In genomic region chr1:178792726-178793125, GRCm38 (mm10) we compare ENCODE assay signal across 20 mouse cellular contexts.
"Had no signal": no experiment of that assay in that cellular context is flagged by ENCODE, and none has a peak within 500 bp of the region (broad histone marks: within the 10 kb centered on the region; RNA-seq: fewer than 3 reads in every experiment).

No protein-coding gene starts in this region.

- DNase-seq: kidney, adult 2 months; kidney, postnatal 25 days; layer of hippocampus, adult 9-11 months; liver; liver, embryonic 13.5 days; lung, adult 2 months; lung, postnatal 14 days; lung, postnatal 4 days; right cerebral cortex, adult 18-20 months; right cerebral cortex, postnatal 14 days; right cerebral cortex, postnatal 4 days had no signal

- ATAC-seq: intestine, postnatal 0 days; midbrain, embryonic 15.5 days had no signal

- H3K4me1 ChIP-seq: midbrain, embryonic 12.5 days; stomach, embryonic 15.5 days had no signal

- H3K36me3 ChIP-seq: limb, embryonic 13.5 days; liver, embryonic 13.5 days; midbrain, embryonic 12.5 days; midbrain, embryonic 15.5 days; stomach, embryonic 15.5 days had no signal

- H3K27me3 ChIP-seq: limb, embryonic 13.5 days; liver, embryonic 13.5 days; midbrain, embryonic 15.5 days; stomach, embryonic 15.5 days had no signal

- H3K27ac ChIP-seq: kidney, postnatal 0 days; layer of hippocampus, adult 2 months; limb, embryonic 10.5 days; limb, embryonic 13.5 days; liver, embryonic 13.5 days; midbrain, embryonic 12.5 days; midbrain, embryonic 15.5 days; stomach, embryonic 15.5 days had no signal

- H3K4me2 ChIP-seq: limb, embryonic 13.5 days; liver, embryonic 13.5 days; midbrain, embryonic 12.5 days; midbrain, embryonic 15.5 days; stomach, embryonic 15.5 days had no signal

- H3K9me3 ChIP-seq: limb, embryonic 10.5 days; limb, embryonic 13.5 days; liver, embryonic 13.5 days; midbrain, embryonic 12.5 days; midbrain, embryonic 15.5 days; stomach, embryonic 15.5 days had no signal

- H3K9ac ChIP-seq: limb, embryonic 13.5 days; liver, embryonic 13.5 days; midbrain, embryonic 12.5 days; midbrain, embryonic 15.5 days; stomach, embryonic 15.5 days had no signal

- H3K4me3 ChIP-seq: layer of hippocampus, adult 2 months; limb, embryonic 10.5 days; limb, embryonic 13.5 days; liver, embryonic 13.5 days; midbrain, embryonic 12.5 days; midbrain, embryonic 15.5 days; myocyte; stomach, embryonic 15.5 days had no signal
